Mouse (Mus musculus) neural tube, embryonic 13.5 days (tissue): ENCODE data around the gene Boc. TPM values are rescaled to one million over a fixed set of nuclear protein-coding genes. Genes with fewer than 3 reads are reported as not detected.

ENCODE experiments used
- ATAC-seq: fragments of 200-750 bp; cut with Nextera tagmentation; 2 replicates; pipeline ENCODE4 v1.8.0; 2017; ENCODE audit warnings: low read depth, mild to moderate bottlenecking, moderate TSS enrichment, moderate library complexity
- H3K27ac ChIP-seq: fragments of 300-500 bp; sonication (generic); replicated peaks from 2 replicates; pipeline ENCODE4 v1.5.1; 2015; ENCODE audit warnings: moderate library complexity, mild to moderate bottlenecking, inconsistent platforms
- H3K27me3 ChIP-seq: fragments of 300-500 bp; sonication (generic); 2 replicates; pipeline ENCODE4 v1.6.1; 2015; ENCODE audit warnings: mild to moderate bottlenecking, inconsistent platforms
- H3K36me3 ChIP-seq: fragments of 300-500 bp; sonication (generic); 2 replicates; pipeline ENCODE4 v1.6.1; 2015; ENCODE audit warnings: mild to moderate bottlenecking, inconsistent platforms
- H3K4me1 ChIP-seq: fragments of 300-500 bp; sonication (generic); replicated peaks from 2 replicates; pipeline ENCODE4 v1.6.1; 2015; ENCODE audit warnings: inconsistent platforms
- H3K4me2 ChIP-seq: fragments of 300-500 bp; sonication (generic); 2 replicates; pipeline ENCODE4 v1.6.1; 2015; ENCODE audit warnings: inconsistent platforms, mild to moderate bottlenecking, moderate library complexity
- H3K4me3 ChIP-seq: fragments of 300-500 bp; sonication (generic); 2 replicates; pipeline ENCODE4 v1.5.1; 2015; ENCODE audit warnings: mild to moderate bottlenecking, inconsistent platforms
- H3K9ac ChIP-seq: fragments of 300-500 bp; sonication (generic); 2 replicates; pipeline ENCODE4 v1.6.1; 2015; ENCODE audit warnings: moderate library complexity, mild to moderate bottlenecking, inconsistent platforms
- H3K9me3 ChIP-seq: fragments of 300-500 bp; sonication (generic); 2 replicates; pipeline ENCODE4 v1.6.1; 2016; ENCODE audit warnings: inconsistent platforms
- WGBS: fragments of 180-500 bp; shearing (Covaris S2); methylation state at CpG from one replicate; pipeline ENCODE4 v1.1.7; 2015; 5-methylcytosine and 5-hydroxymethylcytosine counted together
- polyA plus RNA-seq: library from polyadenylated mRNA; unstranded; fragments of >200 nt; fragmentation: Nextera tagmentation; extraction: Ambion mirVana; gene quantifications from 2 replicates; pipeline ENCODE4 v1.2.1, GENCODE M21; 2015

Boc gene
- polyA plus RNA-seq, 1 experiment from 2014 or later = 11.5 TPM

GRCm38 (mm10) chr16:44551491-44551890 is 7.2 kb downstream of the Boc start:
- peak overlapping the region; percentile 61; the same call in 1 of the 2 replicates for H3K27ac ChIP-seq
- no peaks in the 10 kb centered on the region for H3K27me3 ChIP-seq
- no peaks in the 10 kb centered on the region for H3K9me3 ChIP-seq
- no peak for ATAC-seq
- no peaks in the 10 kb centered on the region for H3K36me3 ChIP-seq
- H3K4me2 ChIP-seq = peak overlapping the region; percentile 42
- peaks cover 80% of the 10 kb centered on the region for H3K4me1 ChIP-seq
- H3K4me3 ChIP-seq = no peak overlapping the region
- 37% methylated on average over 5 of the region's 5 CpGs for WGBS
- no peak overlapping the region for H3K9ac ChIP-seq

- H3K9ac ChIP-seq = peak overlapping the region; percentile 22; the same call in 1 of the 2 replicates
- WGBS = 34% methylated on average over 5 of the region's 5 CpGs
- H3K36me3 ChIP-seq = no peaks in the 10 kb centered on the region
- H3K27ac ChIP-seq = peak overlapping the region; percentile 25
- no peak for ATAC-seq
- no peaks in the 10 kb centered on the region for H3K9me3 ChIP-seq
- peak overlapping the region; percentile 42 for H3K4me2 ChIP-seq
- no peak overlapping the region for H3K4me3 ChIP-seq
- H3K27me3 ChIP-seq = no peaks in the 10 kb centered on the region
- H3K4me1 ChIP-seq = peaks cover 80% of the 10 kb centered on the region
Measured at GRCm38 (mm10) chr16:44550843-44551242, 7.9 kb downstream of the Boc start.

- Histone ChIP-seq H3K36me3 (no peaks in the 10 kb centered on the region), H3K27me3 (no peaks in the 10 kb centered on the region), H3K4me1 (peaks cover 82% of the 10 kb centered on the region), H3K4me3 (no peak overlapping the region), H3K4me2 (peak overlapping the region; percentile 42), H3K9ac (no peak overlapping the region), H3K27ac (peak overlapping the region; percentile 25), H3K9me3 (no peaks in the 10 kb centered on the region)
- ATAC-seq = peak; percentile 30; the same call in 1 of the 2 replicates
- WGBS = 28% methylated on average over 7 of the region's 7 CpGs
Measured at GRCm38 (mm10) chr16:44549867-44550679, 8.6 kb downstream of the Boc start.

- no peaks in the 10 kb centered on the region for H3K36me3 ChIP-seq
- no peak overlapping the region for H3K9ac ChIP-seq
- 0 out of 2 replicates have a peak overlapping the region, but pooled peaks have one; percentile 42 for H3K4me2 ChIP-seq
- peak overlapping the region; percentile 57 for H3K27ac ChIP-seq
- H3K4me3 ChIP-seq = no peak overlapping the region
- peaks cover 84% of the 10 kb centered on the region for H3K4me1 ChIP-seq
- H3K27me3 ChIP-seq = no peaks in the 10 kb centered on the region
- WGBS = 75% methylated on average over 6 of the region's 6 CpGs
- H3K9me3 ChIP-seq = no peaks in the 10 kb centered on the region
- ATAC-seq = 0 out of 2 replicates have a peak, but pooled peaks have one; percentile 2
Measured at GRCm38 (mm10) chr16:44549381-44549780, 9.3 kb downstream of the Boc start.

- WGBS = 85% methylated on average over 1 of the region's 1 CpGs
- no peak overlapping the region for H3K4me2 ChIP-seq
- no peaks in the 10 kb centered on the region for H3K36me3 ChIP-seq
- peaks cover 89% of the 10 kb centered on the region for H3K4me1 ChIP-seq
- no peak overlapping the region for H3K9ac ChIP-seq
- H3K27ac ChIP-seq = no peak overlapping the region
- H3K4me3 ChIP-seq = no peak overlapping the region
- ATAC-seq = no peak
- no peaks in the 10 kb centered on the region for H3K27me3 ChIP-seq
- no peaks in the 10 kb centered on the region for H3K9me3 ChIP-seq
Measured at GRCm38 (mm10) chr16:44547976-44548375, 10.7 kb downstream of the Boc start.

GRCm38 (mm10) chr16:44546831-44547230 is 11.9 kb downstream of the Boc start:
- peaks cover 89% of the 10 kb centered on the region for H3K4me1 ChIP-seq
- WGBS = 73% methylated on average over 8 of the region's 8 CpGs
- no peak for ATAC-seq
- H3K9me3 ChIP-seq = no peaks in the 10 kb centered on the region
- no peak overlapping the region for H3K4me3 ChIP-seq
- H3K4me2 ChIP-seq = no peak overlapping the region; the same call in 1 of the 2 replicates
- no peaks in the 10 kb centered on the region for H3K36me3 ChIP-seq
- H3K27me3 ChIP-seq = no peaks in the 10 kb centered on the region
- H3K9ac ChIP-seq = no peak overlapping the region
- H3K27ac ChIP-seq = no peak overlapping the region; the same call in 1 of the 2 replicates

GRCm38 (mm10) chr16:44545939-44546338 is 12.8 kb downstream of the Boc start:
- ATAC-seq = no peak
- H3K9me3 ChIP-seq = no peaks in the 10 kb centered on the region
- no peaks in the 10 kb centered on the region for H3K36me3 ChIP-seq
- 67% methylated on average over 2 of the region's 2 CpGs for WGBS
- no peaks in the 10 kb centered on the region for H3K27me3 ChIP-seq
- peak overlapping the region; percentile 13; the same call in 1 of the 2 replicates for H3K27ac ChIP-seq
- H3K4me1 ChIP-seq = peaks cover 89% of the 10 kb centered on the region
- peak overlapping the region; percentile 21; the same call in 1 of the 2 replicates for H3K4me2 ChIP-seq
- no peak overlapping the region for H3K4me3 ChIP-seq
- no peak overlapping the region for H3K9ac ChIP-seq

GRCm38 (mm10) chr16:44545153-44545552 is 13.5 kb downstream of the Boc start:
- H3K36me3 ChIP-seq = no peaks in the 10 kb centered on the region
- no peak overlapping the region for H3K9ac ChIP-seq
- 24% methylated on average over 7 of the region's 7 CpGs for WGBS
- no peaks in the 10 kb centered on the region for H3K9me3 ChIP-seq
- 0 out of 2 replicates have a peak overlapping the region, but pooled peaks have one; percentile 13 for H3K27ac ChIP-seq
- no peak for ATAC-seq
- H3K4me2 ChIP-seq = peak overlapping the region; percentile 21
- H3K4me1 ChIP-seq = peaks cover 86% of the 10 kb centered on the region
- H3K27me3 ChIP-seq = no peaks in the 10 kb centered on the region
- H3K4me3 ChIP-seq = no peak overlapping the region

- H3K9ac ChIP-seq = 0 out of 2 replicates have a peak overlapping the region, but pooled peaks have one; percentile 22
- WGBS = 16% methylated on average over 3 of the region's 3 CpGs
- H3K4me2 ChIP-seq = 0 out of 2 replicates have a peak overlapping the region, but pooled peaks have one; percentile 7
- no peaks in the 10 kb centered on the region for H3K36me3 ChIP-seq
- no peaks in the 10 kb centered on the region for H3K9me3 ChIP-seq
- H3K27ac ChIP-seq = peak overlapping the region; percentile 61
- ATAC-seq = no peak
- peaks cover 89% of the 10 kb centered on the region for H3K4me1 ChIP-seq
- no peaks in the 10 kb centered on the region for H3K27me3 ChIP-seq
- no peak overlapping the region for H3K4me3 ChIP-seq
Measured at GRCm38 (mm10) chr16:44543098-44543497, 15.6 kb downstream of the Boc start.

- no peak for ATAC-seq
- H3K36me3 ChIP-seq = no peaks in the 10 kb centered on the region
- no peaks in the 10 kb centered on the region for H3K27me3 ChIP-seq
- 52% methylated on average over 3 of the region's 3 CpGs for WGBS
- H3K4me1 ChIP-seq = peaks cover 86% of the 10 kb centered on the region
- H3K27ac ChIP-seq = peak overlapping the region; percentile 61; the same call in 1 of the 2 replicates
- no peaks in the 10 kb centered on the region for H3K9me3 ChIP-seq
- no peak overlapping the region for H3K9ac ChIP-seq
- no peak overlapping the region for H3K4me3 ChIP-seq
- H3K4me2 ChIP-seq = no peak overlapping the region
Measured at GRCm38 (mm10) chr16:44542029-44542690, 16.5 kb downstream of the Boc start.

GRCm38 (mm10) chr16:44539611-44540010 is 19.1 kb downstream of the Boc start:
- Histone ChIP-seq H3K4me3 (no peak overlapping the region), H3K4me2 (no peak overlapping the region), H3K27ac (no peak overlapping the region), H3K9ac (no peak overlapping the region), H3K4me1 (peaks cover 86% of the 10 kb centered on the region), H3K36me3 (no peaks in the 10 kb centered on the region), H3K27me3 (no peaks in the 10 kb centered on the region), H3K9me3 (no peaks in the 10 kb centered on the region)
- WGBS = 75% methylated on average over 8 of the region's 8 CpGs
- ATAC-seq = no peak
